Mouse (Mus musculus): Measurements from ENCODE around the gene Bptf. TPM values are rescaled to one million over a fixed set of nuclear protein-coding genes. Genes with fewer than 3 reads are reported as not detected.

Bptf gene
- total and polyA plus RNA-seq, 3 experiments, result 22.1 to 63.9 (median 28.0) TPM

DNA sequence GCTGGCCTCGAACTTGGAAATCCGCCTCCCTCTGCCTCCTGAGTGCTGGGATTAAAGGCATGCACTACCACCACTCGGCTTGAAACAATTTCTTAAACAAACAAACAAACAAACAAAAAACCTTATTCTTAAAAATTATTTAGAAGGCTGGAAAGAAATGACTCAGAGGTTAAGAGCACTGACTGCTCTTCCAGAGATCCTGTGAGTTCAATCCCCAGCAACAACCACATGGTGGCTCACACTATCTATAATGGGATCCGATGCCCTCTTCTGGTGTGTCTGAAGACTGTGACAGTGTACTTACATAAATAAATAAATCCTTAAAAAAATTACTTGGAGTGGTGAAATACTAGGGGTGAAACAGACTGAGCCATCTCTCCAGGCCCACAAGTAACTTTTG lies 29.3 kb upstream of the Bptf start:
- H3K27ac ChIP-seq (ENCODE audit: insufficient read depth, low read depth), result no peak overlapping the region
- no peaks in the 10 kb centered on the region for H3K79me2 ChIP-seq (replicated peaks; ENCODE audit: control insufficient read depth, extremely low read depth, insufficient read depth, poor library complexity, severe bottlenecking)
- no peaks in the 10 kb centered on the region for H3K4me1 ChIP-seq (ENCODE audit: control insufficient read depth in 1 of 2, insufficient read depth in 2 of 2)
- dilution Hi-C loops (cut with MboI; ENCODE audit: extremely low pct_ligation_motif_present, extremely low pct_unique_long_range_greater_than_20kb, low sequenced_read_pairs) (no loop called here), in situ Hi-C loops (cut with MboI; ENCODE audit: low pct_ligation_motif_present, low pct_unique_long_range_greater_than_20kb, low sequenced_read_pairs) (no loop called here)
- no peak overlapping the region for H3K4me3 ChIP-seq (replicated peaks in 1 of 3; ENCODE audit: low read depth in 2 of 3, low read length in 2 of 3, poor library complexity in 1 of 3)
- H3K27me3 ChIP-seq (replicated peaks), result no peaks in the 10 kb centered on the region
- no peak for TF ChIP-seq HCFC1 (IDR thresholded peaks at IDR 0.05; ENCODE audit: low read depth, low read length)
- peak in 1 of 2 experiments; percentile 53; a peak in 2 of 4 replicates for TF ChIP-seq CTCF (conservative IDR thresholded peaks at IDR 0.05 in 1 of 2, IDR thresholded peaks at IDR 0.05 in 1 of 2; ENCODE audit: low read depth in 2 of 2, low read length in 2 of 2)
- no peak for DNase-seq (ENCODE audit: extremely low read depth)
- no peak overlapping the region for H3K4me2 ChIP-seq (ENCODE audit: insufficient read depth, low read depth, poor library complexity, severe bottlenecking)
- peaks cover 4% of the 10 kb centered on the region for H3K9me3 ChIP-seq (replicated peaks; ENCODE audit: low read length)
- H3K36me3 ChIP-seq (replicated peaks in 1 of 2; ENCODE audit: control insufficient read depth in 1 of 2, insufficient read depth in 1 of 2, low read length in 1 of 2), result peaks cover under 1 to 18% of the 10 kb centered on the region in 2 experiments
- H3K9ac ChIP-seq (ENCODE audit: insufficient read depth, low read depth), result no peak overlapping the region

DNA sequence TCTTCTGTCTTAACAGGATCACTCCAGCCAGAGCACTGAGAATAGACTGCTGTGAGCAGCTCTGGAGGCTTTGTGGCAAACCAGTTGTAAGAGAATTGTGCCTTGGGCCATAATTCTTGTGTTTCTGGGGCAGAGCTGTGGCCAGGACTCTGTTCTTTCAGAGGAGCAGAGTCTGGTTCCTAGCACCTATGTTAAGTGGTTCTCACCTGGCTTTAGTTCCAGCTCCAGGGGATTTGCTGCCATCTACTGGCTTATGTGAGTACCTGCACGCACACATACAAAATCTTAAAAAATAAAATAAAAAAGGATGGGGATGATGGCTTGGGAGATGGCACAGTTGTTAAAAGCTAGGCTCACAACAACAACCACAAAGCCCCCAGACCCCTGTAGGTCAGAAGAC lies 27.1 kb upstream of the Bptf start:
- peaks cover 9% of the 10 kb centered on the region for H3K9me3 ChIP-seq (replicated peaks; ENCODE audit: low read length)
- H3K4me3 ChIP-seq (replicated peaks in 1 of 3; ENCODE audit: low read depth in 2 of 3, low read length in 2 of 3, poor library complexity in 1 of 3), result no peak overlapping the region
- peaks cover 0 to 3% of the 10 kb centered on the region in 2 experiments for H3K36me3 ChIP-seq (replicated peaks in 1 of 2; ENCODE audit: control insufficient read depth in 1 of 2, insufficient read depth in 1 of 2, low read length in 1 of 2)
- H3K27me3 ChIP-seq (replicated peaks), result no peaks in the 10 kb centered on the region
- no peaks in the 10 kb centered on the region for H3K79me2 ChIP-seq (replicated peaks; ENCODE audit: control insufficient read depth, extremely low read depth, insufficient read depth, poor library complexity, severe bottlenecking)
- H3K27ac ChIP-seq (ENCODE audit: insufficient read depth, low read depth), result no peak overlapping the region
- no peaks in the 10 kb centered on the region for H3K4me1 ChIP-seq (ENCODE audit: control insufficient read depth in 1 of 2, insufficient read depth in 2 of 2)
- no peak overlapping the region for H3K9ac ChIP-seq (ENCODE audit: insufficient read depth, low read depth)
- in situ Hi-C loops (cut with MboI; ENCODE audit: low pct_ligation_motif_present, low pct_unique_long_range_greater_than_20kb, low sequenced_read_pairs), result no loop called here
- no peak overlapping the region for H3K4me2 ChIP-seq (ENCODE audit: insufficient read depth, low read depth, poor library complexity, severe bottlenecking)
- TF ChIP-seq RAD21 (IDR thresholded peaks at IDR 0.05; ENCODE audit: low read depth, low read length), result peak; percentile 70
- no peak for TF ChIP-seq PAX5 (IDR thresholded peaks at IDR 0.05; ENCODE audit: low read length)
- no peak for TF ChIP-seq MEF2A (IDR thresholded peaks at IDR 0.05; ENCODE audit: borderline replicate concordance, low read depth, low read length)
- 0 out of 2 replicates have a peak, but pooled peaks have one; percentile 21 for TF ChIP-seq ZNF384 (IDR thresholded peaks at IDR 0.05; ENCODE audit: low read depth, low read length)
- TF ChIP-seq SMC3 (IDR thresholded peaks at IDR 0.05; ENCODE audit: low read depth, low read length), result peak; percentile 33
- no peak for TF ChIP-seq ETS1 (conservative IDR thresholded peaks at IDR 0.05; ENCODE audit: low read depth, low read length)
- peak; percentile 55 to 79 for TF ChIP-seq CTCF (conservative IDR thresholded peaks at IDR 0.05 in 1 of 2, IDR thresholded peaks at IDR 0.05 in 1 of 2; ENCODE audit: low read depth in 2 of 2, low read length in 2 of 2)
- no peak for TF ChIP-seq MXI1 (IDR thresholded peaks at IDR 0.05; ENCODE audit: low read depth, low read length)
- DNase-seq (ENCODE audit: extremely low read depth), result peak; percentile 54
- dilution Hi-C loops (cut with MboI; ENCODE audit: extremely low pct_ligation_motif_present, extremely low pct_unique_long_range_greater_than_20kb, low sequenced_read_pairs), result no loop called here

DNA sequence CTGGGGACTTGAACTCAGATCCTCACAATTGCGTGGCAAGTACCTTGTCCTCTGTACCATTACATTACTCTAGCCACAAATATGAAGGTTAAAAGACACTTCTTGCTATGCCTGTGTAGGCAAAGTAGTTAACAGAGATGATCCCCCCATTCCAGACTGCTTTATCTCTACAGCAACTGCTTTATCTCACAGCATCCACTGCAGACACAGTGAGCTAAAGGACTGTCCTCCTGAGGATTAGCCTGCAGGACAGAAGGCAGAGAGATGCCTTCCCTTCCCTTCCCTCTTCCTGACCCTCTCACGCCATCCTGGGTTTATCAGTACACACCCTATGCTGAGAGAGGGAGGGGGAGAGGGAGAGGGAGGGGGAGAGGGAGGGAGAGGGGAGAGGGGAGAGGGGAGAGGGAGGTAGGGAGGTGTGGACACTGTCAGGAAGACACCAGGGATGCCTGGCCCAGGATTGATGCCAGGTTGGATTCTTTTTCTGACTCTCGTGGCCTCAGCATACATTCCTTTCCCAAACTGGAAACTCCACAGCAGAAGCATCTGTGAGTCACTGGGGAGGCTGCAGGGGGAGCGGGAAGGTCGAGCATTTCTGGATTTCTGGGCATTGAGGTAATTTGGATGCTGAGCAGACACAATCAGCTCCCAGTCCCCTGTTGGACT lies 25.2 kb upstream of the Bptf start:
- dilution Hi-C loops (cut with MboI; ENCODE audit: extremely low pct_ligation_motif_present, extremely low pct_unique_long_range_greater_than_20kb, low sequenced_read_pairs) (no loop called here), in situ Hi-C loops (cut with MboI; ENCODE audit: low pct_ligation_motif_present, low pct_unique_long_range_greater_than_20kb, low sequenced_read_pairs) (no loop called here)
- no peak for TF ChIP-seq CHD2 (IDR thresholded peaks at IDR 0.05; ENCODE audit: low read length)
- no peak for TF ChIP-seq TCF12 (IDR thresholded peaks at IDR 0.05; ENCODE audit: low read depth, low read length)
- TF ChIP-seq HCFC1 (IDR thresholded peaks at IDR 0.05; ENCODE audit: low read depth, low read length), result no peak
- TF ChIP-seq ZNF384 (IDR thresholded peaks at IDR 0.05; ENCODE audit: low read depth, low read length), result no peak
- TF ChIP-seq POLR2A (IDR thresholded peaks at IDR 0.05; ENCODE audit: low read depth, low read length), result no peak
- TF ChIP-seq GABPA (IDR thresholded peaks at IDR 0.05; ENCODE audit: insufficient replicate concordance, low read depth, low read length), result no peak
- no peak for TF ChIP-seq MEF2A (IDR thresholded peaks at IDR 0.05; ENCODE audit: borderline replicate concordance, low read depth, low read length)
- TF ChIP-seq ZC3H11A (IDR thresholded peaks at IDR 0.05; ENCODE audit: low read depth, low read length), result no peak
- no peak for TF ChIP-seq MAFK (IDR thresholded peaks at IDR 0.05; ENCODE audit: insufficient replicate concordance, low read length)
- H3K36me3 ChIP-seq (replicated peaks in 1 of 2; ENCODE audit: control insufficient read depth in 1 of 2, insufficient read depth in 1 of 2, low read length in 1 of 2), result no peaks in the 10 kb centered on the region
- H3K4me1 ChIP-seq (ENCODE audit: control insufficient read depth in 1 of 2, insufficient read depth in 2 of 2), result no peaks in the 10 kb centered on the region
- no peak overlapping the region for H3K4me2 ChIP-seq (ENCODE audit: insufficient read depth, low read depth, poor library complexity, severe bottlenecking)
- no peaks in the 10 kb centered on the region for H3K79me2 ChIP-seq (replicated peaks; ENCODE audit: control insufficient read depth, extremely low read depth, insufficient read depth, poor library complexity, severe bottlenecking)
- DNase-seq (ENCODE audit: extremely low read depth), result no peak
- H3K9ac ChIP-seq (ENCODE audit: insufficient read depth, low read depth), result no peak overlapping the region
- H3K27me3 ChIP-seq (replicated peaks), result no peaks in the 10 kb centered on the region
- peaks cover 9% of the 10 kb centered on the region for H3K9me3 ChIP-seq (replicated peaks; ENCODE audit: low read length)
- no peak overlapping the region for H3K27ac ChIP-seq (ENCODE audit: insufficient read depth, low read depth)
- H3K4me3 ChIP-seq (replicated peaks in 1 of 3; ENCODE audit: low read depth in 2 of 3, low read length in 2 of 3, poor library complexity in 1 of 3), result no peak overlapping the region

Measured in CH12.LX (cell line).